Mouse (Mus musculus): ENCODE data around the gene Carnmt1. TPM values are rescaled to one million over a fixed set of nuclear protein-coding genes. Genes with fewer than 3 reads are reported as not detected.

Gene Carnmt1
- polyA plus RNA-seq, 1 experiment = 10.8 TPM

- Histone ChIP-seq H3K4me1 (ENCODE audit: control insufficient read depth, insufficient read depth, low read length) (peaks cover 4% of the 10 kb centered on the region), H3K27ac (ENCODE audit: insufficient read depth, low read depth, low read length) (no peak overlapping the region), H3K4me3 (ENCODE audit: insufficient read depth, low read length) (no peak overlapping the region)
- TF ChIP-seq POLR2A (IDR thresholded peaks at IDR 0.05; ENCODE audit: borderline replicate concordance, low read depth, low read length) = no peak
- no peak for TF ChIP-seq CTCF (IDR thresholded peaks at IDR 0.05; ENCODE audit: low read depth, low read length)
These were observed 37.5 kb downstream of the Carnmt1 start for GRCm38 (mm10) chr19:18708101-18708500.

GRCm38 (mm10) chr19:18710903-18711302, 40.3 kb downstream of the Carnmt1 start:
- TF ChIP-seq CTCF (IDR thresholded peaks at IDR 0.05; ENCODE audit: low read depth, low read length) = no peak
- TF ChIP-seq POLR2A (IDR thresholded peaks at IDR 0.05; ENCODE audit: borderline replicate concordance, low read depth, low read length) = no peak
- Histone ChIP-seq H3K27ac (ENCODE audit: insufficient read depth, low read depth, low read length) (no peak overlapping the region), H3K4me3 (ENCODE audit: insufficient read depth, low read length) (no peak overlapping the region), H3K4me1 (ENCODE audit: control insufficient read depth, insufficient read depth, low read length) (peaks cover 13% of the 10 kb centered on the region)

GRCm38 (mm10) chr19:18711589-18711988, 41.0 kb downstream of the Carnmt1 start:
- no peak overlapping the region for H3K27ac ChIP-seq (ENCODE audit: insufficient read depth, low read depth, low read length)
- peaks cover 13% of the 10 kb centered on the region for H3K4me1 ChIP-seq (ENCODE audit: control insufficient read depth, insufficient read depth, low read length)
- H3K4me3 ChIP-seq (ENCODE audit: insufficient read depth, low read length) = no peak overlapping the region
- TF ChIP-seq POLR2A (IDR thresholded peaks at IDR 0.05; ENCODE audit: borderline replicate concordance, low read depth, low read length) (no peak), CTCF (IDR thresholded peaks at IDR 0.05; ENCODE audit: low read depth, low read length) (no peak)

GRCm38 (mm10) chr19:18712153-18712865, 41.7 kb downstream of the Carnmt1 start:
- H3K4me3 ChIP-seq (ENCODE audit: insufficient read depth, low read length) = peak overlapping the region; percentile 66
- TF ChIP-seq POLR2A (IDR thresholded peaks at IDR 0.05; ENCODE audit: borderline replicate concordance, low read depth, low read length) (no peak), CTCF (IDR thresholded peaks at IDR 0.05; ENCODE audit: low read depth, low read length) (no peak)
- H3K4me1 ChIP-seq (ENCODE audit: control insufficient read depth, insufficient read depth, low read length) = peaks cover 13% of the 10 kb centered on the region
- H3K27ac ChIP-seq (ENCODE audit: insufficient read depth, low read depth, low read length) = peak overlapping the region; percentile 95

GRCm38 (mm10) chr19:18712866-18713300, 42.3 kb downstream of the Carnmt1 start, which contains the start of gene D030056L22Rik:
Gene D030056L22Rik, plus strand, starts transcription at chr19:18713193.
- Histone ChIP-seq H3K4me3 (ENCODE audit: insufficient read depth, low read length) (peak within 1 kb of the TSS; percentile 66), H3K4me1 (ENCODE audit: control insufficient read depth, insufficient read depth, low read length) (peaks cover 13% of the 10 kb centered on the region), H3K27ac (ENCODE audit: insufficient read depth, low read depth, low read length) (peak within 1 kb of the TSS; percentile 95)
- TF ChIP-seq POLR2A (IDR thresholded peaks at IDR 0.05; ENCODE audit: borderline replicate concordance, low read depth, low read length) = no peak
- no peak for TF ChIP-seq CTCF (IDR thresholded peaks at IDR 0.05; ENCODE audit: low read depth, low read length)

GRCm38 (mm10) chr19:18713357-18713756, 42.8 kb downstream of the Carnmt1 start:
- Histone ChIP-seq H3K4me3 (ENCODE audit: insufficient read depth, low read length) (peak overlapping the region; percentile 66), H3K4me1 (ENCODE audit: control insufficient read depth, insufficient read depth, low read length) (peaks cover 13% of the 10 kb centered on the region), H3K27ac (ENCODE audit: insufficient read depth, low read depth, low read length) (peak overlapping the region; percentile 19; the same call in 1 of the 2 replicates)

GRCm38 (mm10) chr19:18716374-18716773, 45.8 kb downstream of the Carnmt1 start:
- Histone ChIP-seq H3K27ac (ENCODE audit: insufficient read depth, low read depth, low read length) (no peak overlapping the region), H3K4me1 (ENCODE audit: control insufficient read depth, insufficient read depth, low read length) (peaks cover 13% of the 10 kb centered on the region), H3K4me3 (ENCODE audit: insufficient read depth, low read length) (no peak overlapping the region)
- TF ChIP-seq POLR2A (IDR thresholded peaks at IDR 0.05; ENCODE audit: borderline replicate concordance, low read depth, low read length) (no peak), CTCF (IDR thresholded peaks at IDR 0.05; ENCODE audit: low read depth, low read length) (no peak)

- Histone ChIP-seq H3K4me1 (ENCODE audit: control insufficient read depth, insufficient read depth, low read length) (peaks cover 2% of the 10 kb centered on the region; the same call in 1 of the 2 replicates), H3K27ac (ENCODE audit: insufficient read depth, low read depth, low read length) (no peak overlapping the region), H3K4me3 (ENCODE audit: insufficient read depth, low read length) (no peak overlapping the region)
- no peak for TF ChIP-seq POLR2A (IDR thresholded peaks at IDR 0.05; ENCODE audit: borderline replicate concordance, low read depth, low read length)
- no peak for TF ChIP-seq CTCF (IDR thresholded peaks at IDR 0.05; ENCODE audit: low read depth, low read length)
These were observed 49.8 kb downstream of the Carnmt1 start for GRCm38 (mm10) chr19:18720337-18720736.

- H3K27ac ChIP-seq (ENCODE audit: insufficient read depth, low read depth, low read length) = no peak overlapping the region
- no peaks in the 10 kb centered on the region for H3K4me1 ChIP-seq (ENCODE audit: control insufficient read depth, insufficient read depth, low read length)
- TF ChIP-seq CTCF (IDR thresholded peaks at IDR 0.05; ENCODE audit: low read depth, low read length) (no peak), POLR2A (IDR thresholded peaks at IDR 0.05; ENCODE audit: borderline replicate concordance, low read depth, low read length) (no peak)
- no peak overlapping the region for H3K4me3 ChIP-seq (ENCODE audit: insufficient read depth, low read length)
These were observed 54.6 kb downstream of the Carnmt1 start for GRCm38 (mm10) chr19:18725186-18725585.

- Histone ChIP-seq H3K4me3 (ENCODE audit: insufficient read depth, low read length) (no peak overlapping the region), H3K27ac (ENCODE audit: insufficient read depth, low read depth, low read length) (no peak overlapping the region), H3K4me1 (ENCODE audit: control insufficient read depth, insufficient read depth, low read length) (no peaks in the 10 kb centered on the region)
- TF ChIP-seq CTCF (IDR thresholded peaks at IDR 0.05; ENCODE audit: low read depth, low read length) (no peak), POLR2A (IDR thresholded peaks at IDR 0.05; ENCODE audit: borderline replicate concordance, low read depth, low read length) (no peak)
These were observed 59.7 kb downstream of the Carnmt1 start for GRCm38 (mm10) chr19:18730255-18730654.

Data from bone marrow macrophage, adult 2 months (primary cell).